Mouse (Mus musculus) stomach, embryonic 15.5 days (tissue): ENCODE data around the gene Zdhhc1. TPM values are rescaled to one million over a fixed set of nuclear protein-coding genes. Genes with fewer than 3 reads are reported as not detected.

Source experiments
- ATAC-seq: fragments of 200-750 bp; cut with Nextera tagmentation; 2 replicates; pipeline ENCODE4 v1.8.0; 2017; ENCODE audit warnings: low read depth, moderate number of reproducible peaks, moderate TSS enrichment; ENCODE audit not compliant: insufficient read depth, low FRiP score
- H3K27ac ChIP-seq: fragments of 300-500 bp; sonication (generic); 2 replicates; pipeline ENCODE4 v1.5.1; 2015; ENCODE audit warnings: mild to moderate bottlenecking, inconsistent platforms
- H3K27me3 ChIP-seq: fragments of 300-500 bp; sonication (generic); replicated peaks from 2 replicates; pipeline ENCODE4 v1.6.1; 2015; ENCODE audit warnings: inconsistent platforms
- H3K36me3 ChIP-seq: fragments of 300-500 bp; sonication (generic); 2 replicates; pipeline ENCODE4 v1.6.1; 2015; ENCODE audit warnings: inconsistent platforms
- H3K4me1 ChIP-seq: fragments of 300-500 bp; sonication (generic); 2 replicates; pipeline ENCODE4 v1.6.1; 2015; ENCODE audit warnings: inconsistent platforms
- H3K4me2 ChIP-seq: fragments of 300-500 bp; sonication (generic); 2 replicates; pipeline ENCODE4 v1.6.1; 2015; ENCODE audit warnings: mild to moderate bottlenecking, inconsistent platforms
- H3K4me3 ChIP-seq: fragments of 300-500 bp; sonication (generic); replicated peaks from 2 replicates; pipeline ENCODE4 v1.5.1; 2015; ENCODE audit warnings: inconsistent platforms
- H3K9ac ChIP-seq: fragments of 300-500 bp; sonication (generic); 2 replicates; pipeline ENCODE4 v1.6.1; 2015; ENCODE audit warnings: inconsistent platforms
- H3K9me3 ChIP-seq: fragments of 300-500 bp; sonication (generic); 2 replicates; pipeline ENCODE4 v1.6.1; 2016; ENCODE audit warnings: inconsistent platforms
- WGBS: fragments of 180-500 bp; shearing (Covaris S2); methylation state at CpG from one replicate; pipeline ENCODE4 v1.1.7; 2015; 5-methylcytosine and 5-hydroxymethylcytosine counted together
- polyA plus RNA-seq: library from polyadenylated mRNA; unstranded; fragments of >200 nt; fragmentation: Nextera tagmentation; extraction: Ambion mirVana; gene quantifications from 2 replicates; pipeline ENCODE4 v1.2.1, GENCODE M21; 2015

Zdhhc1 gene
- polyA plus RNA-seq, 1 experiment from 2014 or later = 32.2 TPM

GRCm38 (mm10) chr8:105531774-105532173 is 35.1 kb upstream of the Zdhhc1 start:
- H3K36me3 ChIP-seq = peaks cover 9% of the 10 kb centered on the region; the same call in 1 of the 2 replicates
- no peaks in the 10 kb centered on the region for H3K9me3 ChIP-seq
- H3K4me2 ChIP-seq = no peak overlapping the region
- H3K27me3 ChIP-seq = no peaks in the 10 kb centered on the region
- peaks cover 21% of the 10 kb centered on the region; the same call in 1 of the 2 replicates for H3K4me1 ChIP-seq
- H3K9ac ChIP-seq = no peak overlapping the region
- no peak overlapping the region for H3K27ac ChIP-seq
- H3K4me3 ChIP-seq = no peak overlapping the region
- ATAC-seq = no peak
- 66% methylated on average over 2 of the region's 2 CpGs for WGBS

- 87% methylated on average over 3 of the region's 3 CpGs for WGBS
- H3K27ac ChIP-seq = no peak overlapping the region
- no peak overlapping the region for H3K4me2 ChIP-seq
- no peaks in the 10 kb centered on the region for H3K27me3 ChIP-seq
- ATAC-seq = no peak
- no peaks in the 10 kb centered on the region for H3K9me3 ChIP-seq
- H3K4me1 ChIP-seq = peaks cover 19% of the 10 kb centered on the region; the same call in 1 of the 2 replicates
- H3K9ac ChIP-seq = no peak overlapping the region
- no peak overlapping the region for H3K4me3 ChIP-seq
- H3K36me3 ChIP-seq = peaks cover 9% of the 10 kb centered on the region
Measured at GRCm38 (mm10) chr8:105529271-105529670, 32.6 kb upstream of the Zdhhc1 start.

DNA sequence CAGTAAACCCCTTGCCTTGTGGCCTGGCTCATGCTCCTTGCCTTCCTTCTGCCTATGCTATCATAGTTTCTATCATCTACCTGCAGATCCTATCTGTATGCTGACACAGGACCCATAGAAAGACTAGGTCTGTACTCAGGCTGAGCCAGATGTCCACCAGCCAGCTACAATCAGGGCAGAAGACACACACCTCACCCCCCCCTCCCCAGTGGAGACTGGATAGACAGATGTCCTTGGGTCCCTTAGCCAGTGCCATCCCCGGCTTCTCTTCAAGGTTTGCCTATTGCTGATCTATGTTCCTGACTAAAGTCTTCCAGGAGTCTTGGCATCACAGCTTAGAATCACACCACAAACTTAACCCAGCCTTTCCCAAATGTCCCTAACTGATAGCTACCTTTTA is 31.5 kb upstream of the Zdhhc1 start:
- peaks cover 9% of the 10 kb centered on the region for H3K36me3 ChIP-seq
- no peak for ATAC-seq
- H3K27me3 ChIP-seq = no peaks in the 10 kb centered on the region
- H3K4me3 ChIP-seq = no peak overlapping the region
- peaks cover 9% of the 10 kb centered on the region; the same call in 1 of the 2 replicates for H3K4me1 ChIP-seq
- no peaks in the 10 kb centered on the region for H3K9me3 ChIP-seq
- no peak overlapping the region for H3K27ac ChIP-seq
- whole genome bisulfite sequencing = 93% methylated on average over 1 of the region's 1 CpGs
- H3K9ac ChIP-seq = no peak overlapping the region
- no peak overlapping the region for H3K4me2 ChIP-seq

GRCm38 (mm10) chr8:105527110-105527509 is 30.4 kb upstream of the Zdhhc1 start:
- Histone ChIP-seq H3K27ac (no peak overlapping the region), H3K27me3 (no peaks in the 10 kb centered on the region), H3K9me3 (no peaks in the 10 kb centered on the region), H3K4me3 (no peak overlapping the region), H3K9ac (no peak overlapping the region), H3K4me2 (no peak overlapping the region), H3K36me3 (peaks cover 12% of the 10 kb centered on the region), H3K4me1 (peaks cover 7% of the 10 kb centered on the region)
- no peak for ATAC-seq
- WGBS = 84% methylated on average over 2 of the region's 2 CpGs

- no peak overlapping the region for H3K4me3 ChIP-seq
- no peak overlapping the region for H3K27ac ChIP-seq
- WGBS = 40% methylated on average over 9 of the region's 9 CpGs
- H3K9me3 ChIP-seq = no peaks in the 10 kb centered on the region
- H3K36me3 ChIP-seq = peaks cover 3% of the 10 kb centered on the region; the same call in 1 of the 2 replicates
- no peak for ATAC-seq
- H3K9ac ChIP-seq = no peak overlapping the region
- no peak overlapping the region for H3K4me2 ChIP-seq
- H3K4me1 ChIP-seq = peaks cover 28% of the 10 kb centered on the region
- 0 out of 2 replicates have a peak, but pooled peaks cover 4% of the 10 kb centered on the region for H3K27me3 ChIP-seq
Measured at GRCm38 (mm10) chr8:105522890-105523289, 26.2 kb upstream of the Zdhhc1 start.

- peaks cover 9% of the 10 kb centered on the region; the same call in 1 of the 2 replicates for H3K27me3 ChIP-seq
- H3K4me2 ChIP-seq = no peak overlapping the region
- peaks cover 34% of the 10 kb centered on the region for H3K4me1 ChIP-seq
- H3K9ac ChIP-seq = no peak overlapping the region
- peaks cover 3% of the 10 kb centered on the region; the same call in 1 of the 2 replicates for H3K36me3 ChIP-seq
- no peaks in the 10 kb centered on the region for H3K9me3 ChIP-seq
- H3K4me3 ChIP-seq = no peak overlapping the region
- no peak for ATAC-seq
- H3K27ac ChIP-seq = no peak overlapping the region
- 71% methylated on average over 21 of the region's 21 CpGs for WGBS
Measured at GRCm38 (mm10) chr8:105521995-105522769, 25.5 kb upstream of the Zdhhc1 start.

DNA sequence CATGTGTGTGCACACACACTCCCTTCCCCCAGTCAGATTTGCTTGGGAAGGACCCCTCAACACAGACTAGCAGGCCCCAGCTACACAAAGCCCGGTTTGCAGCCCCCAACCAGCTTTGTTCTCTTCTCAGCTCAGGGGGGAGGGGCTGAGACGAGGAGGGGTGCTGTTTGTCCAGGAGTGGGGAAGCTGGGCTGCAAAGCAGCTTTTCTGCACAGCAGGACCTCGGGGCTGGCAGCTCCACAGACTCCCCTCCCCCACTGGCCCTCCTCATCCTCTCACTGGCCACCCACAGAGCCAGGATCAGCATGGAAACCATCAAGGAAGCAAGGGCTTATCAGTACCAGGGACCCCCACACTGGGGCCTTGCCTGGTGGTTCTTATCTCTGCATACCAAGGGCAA is 24.4 kb upstream of the Zdhhc1 start:
- Histone ChIP-seq H3K4me1 (peaks cover 41% of the 10 kb centered on the region), H3K27me3 (peaks cover 9% of the 10 kb centered on the region; the same call in 1 of the 2 replicates), H3K36me3 (peaks cover 3% of the 10 kb centered on the region; the same call in 1 of the 2 replicates), H3K4me2 (no peak overlapping the region), H3K9me3 (no peaks in the 10 kb centered on the region), H3K27ac (no peak overlapping the region), H3K4me3 (no peak overlapping the region), H3K9ac (no peak overlapping the region)
- 9% methylated on average over 3 of the region's 3 CpGs for WGBS
- no peak for ATAC-seq

- H3K36me3 ChIP-seq = peaks cover 3% of the 10 kb centered on the region; the same call in 1 of the 2 replicates
- H3K27me3 ChIP-seq = peaks cover 9% of the 10 kb centered on the region; the same call in 1 of the 2 replicates
- no peak overlapping the region for H3K4me2 ChIP-seq
- no peak overlapping the region for H3K27ac ChIP-seq
- no peak overlapping the region for H3K4me3 ChIP-seq
- peaks cover 43% of the 10 kb centered on the region for H3K4me1 ChIP-seq
- WGBS = 37% methylated on average over 5 of the region's 5 CpGs
- H3K9ac ChIP-seq = no peak overlapping the region
- no peak for ATAC-seq
- no peaks in the 10 kb centered on the region for H3K9me3 ChIP-seq
Measured at GRCm38 (mm10) chr8:105520521-105520920, 23.8 kb upstream of the Zdhhc1 start.

DNA sequence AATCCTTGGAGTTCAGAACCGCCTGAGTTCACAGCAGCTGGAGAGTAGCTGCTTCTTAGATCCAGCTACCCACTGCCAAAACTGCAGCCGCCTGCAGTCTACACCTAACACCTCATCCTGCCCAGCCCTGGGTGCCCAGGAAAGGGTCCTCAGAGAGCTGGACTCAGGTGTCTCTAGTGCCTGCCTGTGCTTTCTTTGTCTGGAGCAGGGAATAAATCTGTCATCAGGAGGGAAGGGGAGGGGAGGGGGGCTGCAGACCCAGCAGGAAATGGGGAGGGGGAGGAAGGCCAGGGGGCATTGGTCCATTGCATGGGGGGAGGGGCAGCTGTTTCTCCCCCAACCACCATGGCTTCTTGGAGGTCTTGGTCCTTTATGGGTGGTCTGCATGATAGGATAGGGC is 22.9 kb upstream of the Zdhhc1 start:
- Histone ChIP-seq H3K27ac (no peak overlapping the region), H3K4me1 (peaks cover 43% of the 10 kb centered on the region), H3K9me3 (no peaks in the 10 kb centered on the region), H3K36me3 (peaks cover 3% of the 10 kb centered on the region; the same call in 1 of the 2 replicates), H3K4me3 (peak overlapping the region; percentile 56; the same call in 1 of the 2 replicates), H3K9ac (0 out of 2 replicates have a peak overlapping the region, but pooled peaks have one; percentile 56), H3K27me3 (peaks cover 9% of the 10 kb centered on the region; the same call in 1 of the 2 replicates), H3K4me2 (peak overlapping the region; percentile 100)
- WGBS = 7% methylated on average over 2 of the region's 2 CpGs
- ATAC-seq = no peak

- peak within 1 kb of the TSS; percentile 100 for H3K4me2 ChIP-seq
- 1% methylated on average over 61 of the region's 68 CpGs for WGBS
- H3K4me1 ChIP-seq = peaks cover 43% of the 10 kb centered on the region
- no peaks in the 10 kb centered on the region for H3K9me3 ChIP-seq
- H3K4me3 ChIP-seq = peak within 1 kb of the TSS; percentile 56
- ATAC-seq = peak; percentile 59
- H3K9ac ChIP-seq = peak within 1 kb of the TSS; percentile 56
- peak within 1 kb of the TSS; percentile 48; the same call in 1 of the 2 replicates for H3K27ac ChIP-seq
- H3K36me3 ChIP-seq = 0 out of 2 replicates have a peak, but pooled peaks cover 3% of the 10 kb centered on the region
- peaks cover 9% of the 10 kb centered on the region; the same call in 1 of the 2 replicates for H3K27me3 ChIP-seq
Measured at GRCm38 (mm10) chr8:105518436-105519313, 22.0 kb upstream of the Zdhhc1 start, which contains the start of gene Hsd11b2. Gene Hsd11b2, plus strand, starts transcription at chr8:105518755.

DNA sequence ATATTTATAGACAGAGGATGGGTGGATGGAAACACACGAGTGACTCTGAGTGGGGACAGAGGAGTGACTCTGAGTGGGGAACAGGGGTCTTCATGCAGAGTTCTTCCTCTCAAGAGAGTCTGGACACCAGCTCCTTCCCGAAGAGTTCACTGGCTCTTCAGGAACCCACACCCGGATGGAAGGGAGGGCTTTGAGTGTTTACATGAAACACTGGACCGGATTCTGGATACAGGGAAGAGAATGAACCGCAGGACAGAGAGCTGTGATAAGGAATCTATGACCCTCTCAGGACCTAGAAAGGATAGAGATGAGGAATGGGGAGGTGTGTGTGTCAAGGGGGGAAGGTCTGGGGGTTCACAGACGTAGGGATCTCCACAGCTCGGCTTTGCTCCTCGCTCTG is 20.6 kb upstream of the Zdhhc1 start:
- no peaks in the 10 kb centered on the region for H3K36me3 ChIP-seq
- no peak for ATAC-seq
- H3K27me3 ChIP-seq = peaks cover 9% of the 10 kb centered on the region; the same call in 1 of the 2 replicates
- H3K4me3 ChIP-seq = no peak overlapping the region
- H3K4me1 ChIP-seq = peaks cover 37% of the 10 kb centered on the region
- H3K4me2 ChIP-seq = no peak overlapping the region
- 27% methylated on average over 8 of the region's 8 CpGs for WGBS
- H3K9me3 ChIP-seq = no peaks in the 10 kb centered on the region
- H3K27ac ChIP-seq = no peak overlapping the region
- H3K9ac ChIP-seq = no peak overlapping the region
